Mouse (Mus musculus) gastrocnemius, adult 2 months (tissue): ENCODE results near the gene Lrp6. TPM values are rescaled to one million over a fixed set of nuclear protein-coding genes. Genes with fewer than 3 reads are reported as not detected.
A peak's percentile ranks its signal among the peaks of the same experiment; 100 is the strongest.

Source experiments
- DNase-seq: peaks from one replicate; pipeline ENCODE4 v3.0.0; 2022
- H3K27ac ChIP-seq: fragments of 200-600 bp; 2 replicates; pipeline ENCODE4 v1.8.1; 2022; ENCODE audit warnings: mild to moderate bottlenecking
- H3K4me3 ChIP-seq: fragments of 200-600 bp; 2 replicates; pipeline ENCODE4 v1.8.1; 2022; ENCODE audit warnings: mild to moderate bottlenecking, moderate library complexity
- CTCF ChIP-seq: fragments of 200-600 bp; IDR thresholded peaks from 2 replicates; pipeline ENCODE4 v1.8.1; 2022; ENCODE audit warnings: antibody characterized with exemption, mild to moderate bottlenecking, moderate library complexity
- intact Hi-C: fragments of 180-260 bp; cut with DNase I; formaldehyde crosslinking; loops from one replicate; pipeline ENCODE4 v1.15.1; 2025
- total RNA-seq, 2 experiments: library from RNA; stranded (reverse); gene quantifications; 2 replicates each; pipeline ENCODE4 v1.2.3; 2021

The Lrp6 gene
- total RNA-seq, 2 experiments from 2014 or later, result 45.0 to 46.7 TPM

DNA sequence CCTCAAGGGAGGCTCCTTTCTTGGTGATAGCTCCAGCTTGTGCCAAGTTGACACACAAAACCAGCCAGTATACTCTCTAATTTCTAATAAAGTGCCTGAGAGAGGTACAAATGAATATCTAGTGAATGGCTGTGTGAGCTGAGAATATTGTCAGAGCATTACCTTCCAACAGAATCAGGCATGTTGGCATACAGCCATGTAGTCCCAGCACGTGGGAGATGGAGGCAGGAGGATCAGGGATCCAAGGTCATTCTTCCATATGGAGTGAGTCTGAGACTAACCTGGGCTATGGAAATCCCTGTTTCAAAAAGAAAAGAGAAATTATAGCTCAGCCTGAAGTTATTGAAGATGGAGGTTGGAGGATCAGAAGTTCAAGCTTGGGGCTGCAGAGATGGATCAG is 32.5 kb upstream of the Lrp6 start:
- intact Hi-C loops, result no loop called here
- H3K27ac ChIP-seq, result no peak overlapping the region
- no peak overlapping the region for H3K4me3 ChIP-seq
- no peak for DNase-seq
- no peak for TF ChIP-seq CTCF

DNA sequence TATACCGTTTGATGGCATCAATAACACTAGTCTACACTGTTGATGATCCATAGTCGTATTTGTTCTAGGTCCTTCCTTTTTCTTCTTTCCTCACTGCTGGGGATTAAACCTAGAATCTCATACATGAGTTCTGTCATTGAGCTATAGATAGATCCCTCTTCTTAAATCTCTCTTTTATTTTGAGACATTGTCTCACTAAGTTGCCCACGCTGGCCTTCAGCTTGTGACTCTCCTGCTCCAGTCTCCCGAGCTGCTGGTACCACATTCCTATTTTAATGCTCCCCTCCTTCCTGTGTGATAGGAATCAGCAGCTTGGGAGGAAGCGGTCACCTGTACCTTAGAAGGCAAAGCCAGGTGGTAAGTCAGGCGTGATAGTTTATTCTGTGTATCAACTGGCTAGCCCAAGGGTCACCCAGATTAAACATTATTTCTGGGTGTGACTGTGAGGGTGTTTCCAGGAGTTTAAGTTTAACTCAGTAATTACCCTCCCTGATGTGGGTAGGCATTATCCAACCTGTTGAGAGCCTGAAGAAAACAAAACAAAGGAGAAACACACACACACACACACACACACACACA is 31.0 kb upstream of the Lrp6 start:
- DNase-seq, result no peak
- intact Hi-C loops, result no loop called here
- Histone ChIP-seq H3K27ac (no peak overlapping the region), H3K4me3 (no peak overlapping the region)
- TF ChIP-seq CTCF, result no peak

DNA sequence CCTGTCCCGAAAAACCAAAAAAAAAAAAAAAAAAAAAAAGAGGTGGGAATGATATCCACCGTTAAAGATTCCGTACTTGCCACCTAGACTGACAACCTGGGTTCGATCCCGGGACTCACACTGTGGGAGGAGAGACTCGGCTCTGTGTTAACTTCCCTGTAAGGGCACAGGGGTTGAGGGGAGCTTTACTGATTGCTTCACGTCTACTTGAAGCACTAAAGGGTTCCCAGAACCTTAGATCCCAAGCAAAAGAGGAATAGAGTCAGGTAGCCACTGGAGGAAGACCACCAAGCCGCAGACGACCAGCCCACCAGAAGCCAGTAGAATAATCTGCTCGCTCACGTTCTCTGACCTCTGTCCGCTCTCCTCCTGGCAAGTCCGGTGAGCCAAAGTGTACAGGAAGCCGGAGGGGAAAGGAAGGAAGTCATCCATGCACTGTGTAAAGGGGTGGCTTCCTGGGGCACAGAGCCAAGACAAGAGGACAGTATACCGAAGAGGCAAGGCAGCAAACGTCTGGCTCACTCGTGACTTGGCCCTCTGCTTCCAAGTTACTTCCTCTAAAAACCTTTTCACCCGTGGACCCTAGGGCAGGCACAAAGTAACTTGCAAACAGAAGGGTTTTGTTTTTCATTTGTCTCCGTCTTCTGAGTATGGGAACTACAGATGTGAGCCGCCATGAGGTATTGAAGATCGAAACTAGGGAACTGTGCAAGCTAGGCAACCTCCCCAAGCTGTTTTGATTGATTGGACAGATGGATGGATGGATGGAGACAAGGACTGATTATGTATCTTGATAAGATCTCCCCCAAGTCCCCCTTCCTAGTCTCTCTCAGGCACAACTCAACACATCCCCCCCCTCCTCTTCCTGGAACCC is 28.0 kb upstream of the Lrp6 start:
- H3K27ac ChIP-seq, result no peak overlapping the region
- peak; percentile 39 for DNase-seq
- intact Hi-C loops, result loop anchor here (2.0 kb wide), 1 partner anchor 20 kb away; no protein-coding TSS in a partner anchor
- no peak for TF ChIP-seq CTCF
- peak overlapping the region; percentile 53 for H3K4me3 ChIP-seq

DNA sequence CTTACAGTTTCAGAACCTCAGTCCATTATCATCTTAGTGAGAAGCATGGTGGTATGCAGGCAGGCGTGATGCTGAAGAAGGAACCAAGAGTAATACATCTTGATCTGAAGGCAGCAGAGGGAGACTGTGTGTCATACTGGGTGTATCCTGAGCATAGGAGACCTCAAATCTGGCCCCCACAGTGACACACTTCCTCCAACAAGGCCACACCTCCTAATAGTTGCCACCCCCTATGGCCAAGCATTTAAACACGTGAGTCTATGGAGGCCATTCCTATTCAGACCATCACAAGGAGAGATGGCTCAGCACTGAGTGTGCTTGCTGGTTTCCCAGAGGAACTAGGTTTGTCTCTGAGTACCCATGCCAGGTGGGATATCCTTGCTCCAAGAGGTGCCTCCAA is 24.8 kb upstream of the Lrp6 start:
- no peak for DNase-seq
- Histone ChIP-seq H3K27ac (no peak overlapping the region), H3K4me3 (no peak overlapping the region)
- no peak for TF ChIP-seq CTCF
- intact Hi-C loops, result no loop called here

DNA sequence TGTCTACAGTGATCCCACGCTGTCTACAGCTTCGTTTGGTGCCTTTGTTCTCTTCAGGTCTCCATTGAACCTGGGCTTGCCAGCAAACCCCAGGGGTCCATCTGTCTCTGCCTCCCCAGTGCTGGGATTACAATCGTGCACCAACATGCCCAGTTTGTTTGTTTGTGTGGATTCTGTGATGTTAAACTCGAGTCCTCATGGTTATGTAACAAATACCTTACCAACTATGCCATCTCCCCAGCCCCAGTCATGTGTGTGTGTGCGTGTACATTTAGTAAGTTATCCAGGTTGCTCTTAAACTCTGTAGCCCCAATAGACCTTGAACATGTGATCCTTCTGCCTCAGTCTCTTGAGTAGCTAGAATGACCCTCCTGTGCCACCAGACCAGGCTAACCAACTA is 19.5 kb upstream of the Lrp6 start:
- no peak overlapping the region for H3K27ac ChIP-seq
- no peak for DNase-seq
- intact Hi-C loops, result no loop called here
- TF ChIP-seq CTCF, result no peak
- H3K4me3 ChIP-seq, result no peak overlapping the region

DNA sequence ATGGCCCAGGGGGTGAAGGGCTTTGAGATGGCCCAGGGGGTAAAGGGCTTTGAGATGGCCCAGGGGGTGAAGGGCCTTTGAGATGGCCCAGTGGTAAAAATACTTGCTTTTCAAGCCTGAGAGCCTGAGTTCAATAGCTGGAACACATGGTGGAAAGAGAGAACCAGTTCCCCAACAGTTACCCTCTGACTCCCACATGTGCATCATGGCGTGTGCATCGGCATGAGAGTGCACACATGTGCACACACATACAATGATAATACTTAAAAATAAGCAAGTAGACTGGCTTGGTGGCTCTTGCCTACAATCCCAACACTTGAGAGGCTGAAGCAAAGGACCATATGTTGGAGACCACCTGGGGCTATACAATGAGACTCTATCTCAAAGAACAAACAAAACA is 17.9 kb upstream of the Lrp6 start:
- intact Hi-C loops, result no loop called here
- no peak for TF ChIP-seq CTCF
- DNase-seq, result no peak
- Histone ChIP-seq H3K4me3 (no peak overlapping the region), H3K27ac (no peak overlapping the region)

DNA sequence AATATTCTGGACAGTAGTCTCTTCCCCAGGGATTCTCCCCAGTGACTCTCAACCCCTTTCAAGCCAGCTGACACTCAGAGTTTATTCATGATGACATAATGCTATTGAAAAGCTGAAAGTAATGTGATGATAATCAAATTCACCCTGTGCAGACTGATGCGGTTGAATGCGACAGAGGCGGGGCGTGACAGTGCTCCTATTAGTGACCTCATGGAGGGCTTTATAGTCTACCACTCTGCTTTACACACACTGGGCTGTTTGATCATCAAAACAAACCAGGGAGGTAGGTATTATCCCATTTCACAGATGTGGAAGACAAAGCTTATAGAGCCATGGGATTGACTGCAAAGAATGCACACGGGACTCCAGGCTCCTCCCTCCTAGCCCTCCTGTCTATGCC is 15.3 kb upstream of the Lrp6 start:
- Histone ChIP-seq H3K27ac (no peak overlapping the region), H3K4me3 (no peak overlapping the region)
- DNase-seq, result no peak
- TF ChIP-seq CTCF, result no peak
- intact Hi-C loops, result no loop called here

DNA sequence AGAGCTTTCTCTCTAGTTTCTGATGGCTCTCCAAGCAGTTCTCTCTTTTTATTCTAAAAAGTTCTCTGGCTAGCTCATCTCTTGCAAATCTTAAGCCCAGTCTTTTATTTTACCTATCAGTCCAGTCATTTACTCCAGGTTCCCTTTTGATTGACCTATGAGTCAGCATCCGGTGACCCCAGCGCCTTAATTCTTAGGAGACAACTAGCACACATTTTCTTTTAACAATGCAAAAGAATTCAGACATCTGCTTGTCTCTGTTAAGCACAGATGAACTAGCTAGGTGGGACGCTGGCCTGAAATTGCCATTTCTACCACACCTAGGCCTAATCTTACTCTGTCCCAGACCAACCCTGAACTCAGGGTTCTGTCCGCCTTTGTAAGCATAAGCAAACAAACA is 12.7 kb upstream of the Lrp6 start:
- TF ChIP-seq CTCF, result no peak
- H3K4me3 ChIP-seq, result no peak overlapping the region
- intact Hi-C loops, result no loop called here
- DNase-seq, result no peak
- no peak overlapping the region for H3K27ac ChIP-seq

DNA sequence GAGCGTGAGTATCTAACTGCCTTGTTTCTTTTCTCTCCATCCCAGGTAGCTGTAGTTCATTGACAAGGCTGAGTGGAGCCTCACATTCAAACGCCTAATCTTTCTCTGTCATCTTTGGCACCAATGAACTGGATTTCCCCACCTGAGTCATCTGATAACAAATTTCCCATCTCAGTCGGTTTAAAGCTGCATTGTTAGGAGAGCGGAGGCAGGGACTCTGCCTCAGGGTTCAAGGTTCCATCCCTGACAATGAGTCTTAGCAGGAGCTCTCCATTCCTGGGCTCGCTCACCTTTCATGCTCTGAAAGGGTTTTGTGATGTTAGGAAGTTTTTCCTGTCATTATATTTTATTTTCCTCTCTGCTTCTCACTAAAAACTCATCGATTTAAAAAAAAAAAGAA is 11.3 kb upstream of the Lrp6 start:
- Histone ChIP-seq H3K4me3 (no peak overlapping the region), H3K27ac (no peak overlapping the region)
- no peak for TF ChIP-seq CTCF
- intact Hi-C loops, result no loop called here
- no peak for DNase-seq

DNA sequence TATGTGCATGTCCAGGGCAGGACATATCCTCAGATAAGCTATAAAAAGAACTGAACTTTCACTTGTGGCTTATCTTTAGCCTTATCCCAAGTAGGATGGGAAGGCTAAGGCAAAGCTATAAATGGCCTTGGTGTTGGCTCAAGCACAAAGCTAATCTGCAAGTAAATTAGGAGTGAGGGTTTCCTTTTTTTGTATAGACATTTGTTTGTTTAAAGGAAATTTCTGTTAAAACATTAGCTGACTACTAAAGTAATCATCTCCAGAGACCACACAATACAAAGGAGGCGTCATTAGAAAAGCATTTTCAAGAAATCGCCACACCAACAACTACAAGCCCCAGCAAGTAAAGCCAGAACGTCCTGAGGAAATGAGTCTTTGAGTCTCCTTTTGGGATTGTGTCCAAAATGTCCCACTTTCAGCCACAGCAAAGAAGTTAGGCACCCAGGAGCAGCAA is 8.6 kb upstream of the Lrp6 start:
- no peak for TF ChIP-seq CTCF
- DNase-seq, result no peak
- intact Hi-C loops, result loop anchor here (2.0 kb wide), 1 partner anchor 19 kb away; no protein-coding TSS in a partner anchor
- Histone ChIP-seq H3K27ac (peak overlapping the region; percentile 9; the same call in 1 of the 2 replicates), H3K4me3 (no peak overlapping the region)

DNA sequence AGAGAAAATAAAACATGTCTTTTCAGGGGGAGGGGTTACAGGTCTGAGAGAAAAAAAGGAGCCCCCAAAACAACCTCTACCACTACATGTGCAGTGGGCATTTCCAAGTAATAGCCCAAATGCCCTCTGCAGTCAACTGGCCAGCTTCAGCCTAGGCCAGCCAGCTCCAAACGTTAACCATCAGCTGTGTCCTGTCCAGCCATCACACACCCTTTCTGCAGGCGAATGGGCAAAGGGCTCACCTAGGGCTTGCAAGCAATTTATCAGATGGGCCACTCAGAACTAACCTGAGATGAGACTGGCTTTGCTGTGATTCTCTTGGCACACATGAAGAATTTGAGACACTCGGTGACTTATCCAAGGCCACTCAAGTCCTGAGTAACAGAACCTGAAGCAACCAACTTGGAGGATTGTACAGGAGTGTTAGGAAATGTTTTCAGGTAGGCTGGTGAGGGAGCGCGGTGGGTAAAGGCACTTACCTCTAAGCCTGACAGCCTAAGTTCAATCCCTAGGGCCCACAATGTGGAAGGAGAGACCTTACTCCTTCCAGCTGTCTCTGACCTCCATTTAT is 1.3 kb upstream of the Lrp6 start:
- Histone ChIP-seq H3K27ac (peak overlapping the region; percentile 98; the same call in 1 of the 2 replicates), H3K4me3 (no peak overlapping the region)
- DNase-seq, result no peak
- no peak for TF ChIP-seq CTCF
- intact Hi-C loops, result loop anchor here (5.0 kb wide), 1 partner anchor 81 kb away; no protein-coding TSS in a partner anchor

DNA sequence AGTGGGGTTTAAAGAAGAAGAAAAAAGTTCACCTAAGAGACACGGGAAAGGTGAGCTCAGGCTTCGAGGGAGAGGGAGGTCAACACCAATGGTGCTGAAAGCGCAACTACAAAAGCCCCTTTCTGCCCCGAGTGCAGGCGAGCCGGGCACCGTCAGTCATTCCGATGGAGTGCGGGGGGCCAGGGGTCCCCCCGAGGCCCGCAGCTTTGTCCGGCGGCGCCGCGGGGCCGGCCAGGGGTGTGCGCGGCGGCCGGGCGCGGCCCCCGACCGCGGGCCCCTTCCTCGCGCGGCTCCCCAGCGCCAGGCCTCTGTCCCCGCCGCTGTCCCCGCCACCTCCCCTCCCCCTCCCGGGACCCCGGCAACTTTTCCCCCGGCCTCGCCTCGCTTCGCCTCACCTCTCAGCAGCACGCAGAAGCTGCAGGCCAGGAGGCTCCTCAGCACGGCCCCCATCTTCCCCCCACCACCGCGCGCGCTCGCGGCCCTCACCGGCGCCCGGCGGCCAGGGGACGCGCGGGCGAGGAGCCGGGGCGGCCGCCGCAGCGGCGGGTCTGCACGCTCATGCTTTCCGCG is 432 bp downstream of the Lrp6 start:
- intact Hi-C loops, result loop anchor here (5.0 kb wide), 1 partner anchor 79 kb away; no protein-coding TSS in a partner anchor
- H3K27ac ChIP-seq, result peak overlapping the region; percentile 98
- TF ChIP-seq CTCF, result no peak
- H3K4me3 ChIP-seq, result peak overlapping the region; percentile 83
- no peak for DNase-seq
